Mouse (Mus musculus): ENCODE data around the gene Rnft1. TPM values are rescaled to one million over a fixed set of nuclear protein-coding genes. Genes with fewer than 3 reads are reported as not detected.

Rnft1 gene
- polyA plus RNA-seq, 1 experiment from 2014 or later, result 17.9 TPM

DNA sequence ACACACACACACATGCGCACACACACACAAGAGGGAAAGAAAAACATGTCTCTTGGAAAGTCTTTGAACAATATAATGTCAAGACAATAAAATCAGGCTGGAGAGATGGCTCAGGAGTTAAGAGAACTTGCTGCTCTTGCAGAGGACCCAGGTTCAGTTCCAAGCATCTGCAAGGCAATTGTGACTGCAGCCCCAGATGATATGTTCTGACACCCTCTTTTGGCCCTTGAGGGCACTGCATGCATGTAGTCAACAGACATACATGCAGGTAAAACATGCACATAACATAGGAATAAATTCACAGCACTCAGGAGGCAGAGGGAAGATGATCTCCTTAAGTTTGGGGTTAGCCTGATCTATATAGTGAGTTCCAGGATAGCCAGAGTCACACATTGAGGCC, 63.0 kb downstream of the Rnft1 start:
- no peaks in the 10 kb centered on the region for H3K9me3 ChIP-seq
- no peak overlapping the region for H3K9ac ChIP-seq
- WGBS, result 100% methylated on average over 1 of the region's 1 CpGs
- no peak for ATAC-seq (ENCODE audit: low FRiP score, low read depth)
- no peak overlapping the region for H3K4me2 ChIP-seq
- H3K4me3 ChIP-seq, result no peak overlapping the region
- H3K27me3 ChIP-seq, result no peaks in the 10 kb centered on the region
- H3K27ac ChIP-seq (replicated peaks), result no peak overlapping the region
- peaks cover 22% of the 10 kb centered on the region for H3K4me1 ChIP-seq (replicated peaks)
- peaks cover 8% of the 10 kb centered on the region for H3K36me3 ChIP-seq

Other genes starting within 250 kb of the Rnft1 start
- gene Ints2, start 227.1 kb upstream of the Rnft1 start, polyA plus RNA-seq (2015; fragmentation: Nextera tagmentation; extraction: Ambion mirVana), result 17.5 and 18.9 TPM in 2 replicates
- gene Med13, start 127.1 kb upstream of the Rnft1 start, polyA plus RNA-seq (2015; fragmentation: Nextera tagmentation; extraction: Ambion mirVana), result 7.5 and 8.2 TPM in 2 replicates
- gene Rps6kb1, start 60.1 kb downstream of the Rnft1 start, polyA plus RNA-seq (2015; fragmentation: Nextera tagmentation; extraction: Ambion mirVana), result 49.5 and 49.8 TPM in 2 replicates
- gene Tubd1, start 60.3 kb downstream of the Rnft1 start, polyA plus RNA-seq (2015; fragmentation: Nextera tagmentation; extraction: Ambion mirVana), result 6.4 and 7.8 TPM in 2 replicates
- gene Vmp1, start 199.2 kb downstream of the Rnft1 start, polyA plus RNA-seq (2015; fragmentation: Nextera tagmentation; extraction: Ambion mirVana), result 114 and 120 TPM in 2 replicates
- gene Ptrh2, start 199.3 kb downstream of the Rnft1 start, polyA plus RNA-seq (2015; fragmentation: Nextera tagmentation; extraction: Ambion mirVana), result 28.2 and 29.9 TPM in 2 replicates